In genomic region chr14:22265229-22265905, GRCm38 (mm10) we compare ENCODE assay signal across 6 mouse cellular contexts.
"Had no signal": no experiment of that assay in that cellular context is flagged by ENCODE, and none has a peak within 500 bp of the region (broad histone marks: within the 10 kb centered on the region; RNA-seq: fewer than 3 reads in every experiment).

No protein-coding gene starts in this region.

- DNase-seq: liver, embryonic 13.5 days; liver, postnatal 0 days; lung, postnatal 14 days; retina, postnatal 1 day; right cerebral cortex, postnatal 14 days; thymus, postnatal 36 days had no signal
